Mouse (Mus musculus) CH12.LX (cell line): ENCODE results near the gene Micu1.

ENCODE experiments used
- CTCF ChIP-seq, 2 experiments: IDR thresholded peaks in 1 of 2; conservative IDR thresholded peaks in 1 of 2; 2 replicates each; pipeline ENCODE4 v1.5.1; 2011 to 2012; ENCODE audit warnings: low read depth in 2 of 2, low read length in 2 of 2, improper control_type of control experiment in 1 of 2, inconsistent platforms in 1 of 2, mild to moderate bottlenecking in 1 of 2, moderate library complexity in 1 of 2
- EP300 ChIP-seq: IDR thresholded peaks from 2 replicates; pipeline ENCODE4 v1.6.1; 2011; ENCODE audit warnings: low read length, improper control_type of control experiment
- GABPA ChIP-seq: IDR thresholded peaks from 2 replicates; pipeline ENCODE4 v1.6.1; 2012; ENCODE audit warnings: low read depth, low read length, improper control_type of control experiment, inconsistent platforms; ENCODE audit not compliant: insufficient replicate concordance
- MAZ ChIP-seq: IDR thresholded peaks from 2 replicates; pipeline ENCODE4 v1.6.1; 2012; ENCODE audit warnings: low read depth, mild to moderate bottlenecking, inconsistent platforms, low read length, improper control_type of control experiment, moderate library complexity
- POLR2A ChIP-seq: IDR thresholded peaks from 2 replicates; pipeline ENCODE4 v1.6.1; 2011; ENCODE audit warnings: low read depth, mild to moderate bottlenecking, improper control_type of control experiment, low read length

GRCm38 (mm10) chr10:59771375-59772048 lies 69.2 kb downstream of the Micu1 start:
- TF ChIP-seq CTCF (conservative IDR thresholded peaks at IDR 0.05 in 1 of 2, IDR thresholded peaks at IDR 0.05 in 1 of 2; ENCODE audit: low read depth in 2 of 2, low read length in 2 of 2) (no peak), GABPA (no peak), EP300 (no peak), MAZ (no peak), POLR2A (no peak)
